Mouse (Mus musculus) macrophage (primary cell): ENCODE measurements around the gene Capn13. TPM values are rescaled to one million over a fixed set of nuclear protein-coding genes. Genes with fewer than 3 reads are reported as not detected.

Experiments used
- H3K27ac ChIP-seq: fragments of 350-480 bp; formaldehyde crosslinking; 2 replicates; pipeline ENCODE4 v1.9.0; 2021
- H3K36me3 ChIP-seq: fragments of 350-480 bp; formaldehyde crosslinking; 2 replicates; pipeline ENCODE4 v1.9.0; 2021; ENCODE audit errors: inconsistent target
- H3K4me3 ChIP-seq: fragments of 350-480 bp; formaldehyde crosslinking; 2 replicates; pipeline ENCODE4 v1.9.0; 2021; ENCODE audit errors: inconsistent target
- H3K79me2 ChIP-seq: fragments of 350-480 bp; formaldehyde crosslinking; 2 replicates; pipeline ENCODE4 v1.9.0; 2021; ENCODE audit errors: inconsistent target
- WGBS: methylation state at CpG from one replicate; pipeline ENCODE4 v1.1.7; 2026; ENCODE audit warnings: inconsistent platforms; ENCODE audit not compliant: missing documents; 5-methylcytosine and 5-hydroxymethylcytosine counted together
- polyA plus RNA-seq: library from polyadenylated mRNA; stranded (reverse); fragments of 250-400 nt; gene quantifications from 3 replicates; pipeline ENCODE4 v1.2.4, GENCODE M21; 2018; ENCODE audit warnings: inconsistent platforms

Capn13 gene
- polyA plus RNA-seq, 1 experiment from 2014 or later, result not detected

- Histone ChIP-seq H3K79me2 (no peaks in the 10 kb centered on the region), H3K27ac (no peak overlapping the region), H3K36me3 (no peaks in the 10 kb centered on the region), H3K4me3 (no peak overlapping the region)
- WGBS, result 84% methylated on average over 3 of the region's 3 CpGs
Measured at GRCm38 (mm10) chr17:73385940-73386339, 14.7 kb downstream of the Capn13 start.

DNA sequence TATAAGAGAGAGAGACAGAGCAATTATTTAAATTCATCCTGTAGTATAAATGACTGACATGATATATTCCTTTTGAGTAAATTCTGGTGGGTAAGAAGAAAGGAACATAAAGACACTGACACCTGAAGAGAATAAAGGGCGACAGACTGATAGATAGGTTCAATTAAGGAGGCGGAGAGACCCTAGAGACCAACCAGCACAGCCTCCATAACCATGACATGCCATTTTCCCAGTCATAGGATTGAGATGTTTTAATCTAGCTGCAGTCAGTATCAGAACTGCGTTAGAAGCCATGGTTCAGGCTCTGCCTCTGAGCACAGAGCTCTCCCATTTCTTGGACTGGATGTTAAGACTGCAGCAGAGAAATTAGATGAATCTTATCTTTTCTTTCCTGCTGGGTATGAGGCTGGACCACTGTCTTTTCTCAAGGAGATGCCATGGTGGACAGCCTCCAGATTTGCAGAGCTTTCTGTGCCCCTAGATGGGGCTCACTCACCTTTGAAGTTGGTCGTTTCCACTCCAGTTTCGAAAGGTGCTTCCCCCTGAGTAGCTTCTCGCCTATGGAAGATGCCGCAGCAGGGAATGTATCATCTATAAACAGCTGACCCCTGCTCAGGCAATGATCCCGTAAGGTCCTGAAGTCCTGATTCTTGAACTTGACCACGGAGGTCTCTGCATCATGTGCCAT lies 18.2 kb downstream of the Capn13 start:
- WGBS, result 71% methylated on average over 9 of the region's 9 CpGs

DNA sequence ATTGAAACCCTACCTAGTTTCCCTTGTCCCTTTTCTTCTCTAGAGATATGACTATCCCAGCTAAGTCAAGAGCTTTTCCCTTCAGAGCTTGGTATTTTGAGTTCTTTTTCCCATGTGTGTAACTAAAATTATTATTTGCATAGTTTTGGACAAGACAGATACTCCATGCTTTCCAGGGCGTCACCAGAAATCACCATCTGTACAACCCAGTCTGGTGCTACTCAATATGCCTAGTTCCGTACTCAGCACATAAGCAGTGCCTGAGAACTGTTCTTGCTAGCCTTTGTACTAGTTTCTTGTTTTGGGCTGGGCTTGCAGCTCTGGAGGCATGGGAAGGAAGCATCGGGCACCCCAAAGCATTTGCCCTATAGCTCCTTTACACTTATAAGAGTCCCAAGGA lies 19.0 kb downstream of the Capn13 start:
- 89% methylated on average over 3 of the region's 3 CpGs for WGBS

More for the DNA sequence above, 18.2 kb downstream of the Capn13 start:
- H3K4me3 ChIP-seq, result no peak overlapping the region
- H3K27ac ChIP-seq, result no peak overlapping the region
- H3K79me2 ChIP-seq, result no peaks in the 10 kb centered on the region
- no peaks in the 10 kb centered on the region for H3K36me3 ChIP-seq

GRCm38 (mm10) chr17:73377778-73378484 lies 22.7 kb downstream of the Capn13 start:
- no peaks in the 10 kb centered on the region for H3K36me3 ChIP-seq
- H3K27ac ChIP-seq, result no peak overlapping the region
- no peak overlapping the region for H3K4me3 ChIP-seq
- 91% methylated on average over 7 of the region's 7 CpGs for WGBS
- no peaks in the 10 kb centered on the region for H3K79me2 ChIP-seq

More for the DNA sequence above, 19.0 kb downstream of the Capn13 start:
- Histone ChIP-seq H3K27ac (no peak overlapping the region), H3K36me3 (no peaks in the 10 kb centered on the region), H3K79me2 (no peaks in the 10 kb centered on the region), H3K4me3 (no peak overlapping the region)

DNA sequence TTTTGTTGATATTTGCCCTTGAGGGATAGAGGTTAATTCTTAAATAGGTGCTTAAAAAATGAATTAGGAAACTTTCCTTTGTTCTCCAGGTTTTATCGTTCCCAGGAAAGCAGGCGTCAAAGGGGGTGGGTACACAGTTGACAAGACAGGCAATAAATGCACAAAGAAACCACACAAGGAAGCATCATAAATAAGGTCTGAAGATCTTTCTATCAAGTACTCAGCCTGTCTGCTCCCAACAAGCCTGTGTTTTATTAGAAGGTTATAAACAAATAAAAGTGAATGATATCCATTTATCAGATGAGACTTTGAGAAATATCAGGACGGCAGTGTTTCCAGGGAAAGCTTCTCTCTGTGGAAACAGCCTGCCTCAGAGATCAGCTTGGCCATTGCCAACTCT lies 33.3 kb downstream of the Capn13 start:
- WGBS, result 60% methylated on average over 3 of the region's 3 CpGs
- no peak overlapping the region for H3K27ac ChIP-seq
- no peaks in the 10 kb centered on the region for H3K36me3 ChIP-seq
- H3K79me2 ChIP-seq, result no peaks in the 10 kb centered on the region
- no peak overlapping the region for H3K4me3 ChIP-seq

- 3% methylated on average over 5 of the region's 5 CpGs for WGBS
- H3K79me2 ChIP-seq, result no peaks in the 10 kb centered on the region
- H3K36me3 ChIP-seq, result no peaks in the 10 kb centered on the region
- H3K4me3 ChIP-seq, result no peak overlapping the region
- H3K27ac ChIP-seq, result no peak overlapping the region
Measured at GRCm38 (mm10) chr17:73361054-73361453, 39.6 kb downstream of the Capn13 start.

GRCm38 (mm10) chr17:73343632-73344390 lies 56.9 kb downstream of the Capn13 start:
- no peak overlapping the region for H3K4me3 ChIP-seq
- WGBS, result 85% methylated on average over 6 of the region's 6 CpGs

GRCm38 (mm10) chr17:73342673-73343072 lies 58.0 kb downstream of the Capn13 start:
- WGBS, result 92% methylated on average over 13 of the region's 14 CpGs
- Histone ChIP-seq H3K4me3 (no peak overlapping the region), H3K36me3 (no peaks in the 10 kb centered on the region), H3K27ac (no peak overlapping the region), H3K79me2 (no peaks in the 10 kb centered on the region)

More at GRCm38 (mm10) chr17:73343632-73344390, 56.9 kb downstream of the Capn13 start:
- H3K36me3 ChIP-seq, result no peaks in the 10 kb centered on the region
- no peak overlapping the region for H3K27ac ChIP-seq
- no peaks in the 10 kb centered on the region for H3K79me2 ChIP-seq

DNA sequence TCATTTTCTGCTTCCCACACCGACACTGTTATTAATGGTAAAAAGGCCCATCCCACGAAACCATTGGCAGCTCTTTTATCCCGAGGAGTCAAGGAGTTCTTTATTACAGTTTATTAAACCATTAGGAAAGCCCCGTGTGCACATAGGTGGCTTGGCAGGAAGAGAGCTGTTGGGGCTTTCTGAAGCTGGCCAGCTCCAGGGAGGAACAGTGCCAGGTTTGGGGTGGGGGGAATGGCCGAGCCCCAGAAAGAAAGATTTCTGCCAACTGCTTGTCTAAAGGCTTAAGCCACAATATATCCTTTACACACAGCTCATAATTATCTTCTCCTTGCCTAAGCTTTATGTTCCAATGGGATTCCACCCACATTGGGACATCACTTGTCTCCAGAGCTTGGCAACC lies 71.6 kb downstream of the Capn13 start:
- Histone ChIP-seq H3K79me2 (no peaks in the 10 kb centered on the region), H3K36me3 (no peaks in the 10 kb centered on the region), H3K4me3 (no peak overlapping the region), H3K27ac (no peak overlapping the region)
- 74% methylated on average over 5 of the region's 5 CpGs for WGBS

DNA sequence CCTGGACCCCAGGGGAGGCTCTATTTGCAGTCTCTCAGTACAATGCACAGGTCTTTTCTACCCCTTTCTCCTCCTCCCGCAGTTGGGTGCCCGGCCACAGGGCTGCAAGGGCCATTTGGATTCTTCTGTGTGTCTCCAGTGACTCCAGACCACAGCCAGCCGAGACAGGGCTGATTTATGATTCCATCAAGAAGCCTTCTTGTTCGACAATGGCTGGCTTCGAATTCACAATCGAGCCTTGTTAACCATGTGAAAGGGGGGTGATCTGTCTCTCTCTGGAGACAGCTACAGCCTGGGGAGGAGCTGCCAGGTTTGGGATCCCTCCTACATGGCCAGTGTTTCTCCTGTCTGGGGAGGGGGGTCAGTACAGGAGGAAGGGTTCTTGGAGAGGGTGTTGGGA lies 75.4 kb downstream of the Capn13 start:
- 14% methylated on average over 6 of the region's 6 CpGs for WGBS
- H3K36me3 ChIP-seq, result no peaks in the 10 kb centered on the region
- H3K4me3 ChIP-seq, result no peak overlapping the region
- no peaks in the 10 kb centered on the region for H3K79me2 ChIP-seq
- H3K27ac ChIP-seq, result no peak overlapping the region

DNA sequence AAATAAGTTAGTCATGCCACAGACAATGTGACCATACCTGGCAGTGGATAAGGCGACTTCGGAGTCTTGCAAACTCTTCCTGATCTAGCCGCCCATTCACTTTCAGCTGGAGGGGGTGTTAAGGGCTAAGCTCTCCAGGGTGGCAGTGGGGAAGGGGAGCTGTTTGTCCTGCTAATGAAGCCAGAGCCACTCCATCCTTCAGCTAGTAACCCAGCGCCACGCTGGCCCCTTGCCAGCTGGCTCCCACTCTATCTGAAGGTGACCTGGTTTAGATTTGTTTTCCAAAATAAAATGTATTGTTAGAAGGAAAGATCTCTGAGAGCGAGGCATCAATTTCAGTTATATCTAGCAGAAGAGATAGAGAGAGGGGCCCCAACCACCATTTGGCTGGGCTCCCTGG lies 75.9 kb downstream of the Capn13 start:
- WGBS, result 72% methylated on average over 6 of the region's 6 CpGs
- H3K79me2 ChIP-seq, result no peaks in the 10 kb centered on the region
- no peaks in the 10 kb centered on the region for H3K36me3 ChIP-seq
- H3K4me3 ChIP-seq, result no peak overlapping the region
- no peak overlapping the region for H3K27ac ChIP-seq

- no peak overlapping the region for H3K4me3 ChIP-seq
- no peaks in the 10 kb centered on the region for H3K36me3 ChIP-seq
- 79% methylated on average over 3 of the region's 3 CpGs for WGBS
- no peak overlapping the region for H3K27ac ChIP-seq
- H3K79me2 ChIP-seq, result no peaks in the 10 kb centered on the region
Measured at GRCm38 (mm10) chr17:73323981-73324380, 76.7 kb downstream of the Capn13 start.

- H3K79me2 ChIP-seq, result no peaks in the 10 kb centered on the region
- WGBS, result 93% methylated on average over 12 of the region's 13 CpGs
- no peak overlapping the region for H3K27ac ChIP-seq
- no peaks in the 10 kb centered on the region for H3K36me3 ChIP-seq
- H3K4me3 ChIP-seq, result no peak overlapping the region
Measured at GRCm38 (mm10) chr17:73314786-73315185, 85.9 kb downstream of the Capn13 start.

DNA sequence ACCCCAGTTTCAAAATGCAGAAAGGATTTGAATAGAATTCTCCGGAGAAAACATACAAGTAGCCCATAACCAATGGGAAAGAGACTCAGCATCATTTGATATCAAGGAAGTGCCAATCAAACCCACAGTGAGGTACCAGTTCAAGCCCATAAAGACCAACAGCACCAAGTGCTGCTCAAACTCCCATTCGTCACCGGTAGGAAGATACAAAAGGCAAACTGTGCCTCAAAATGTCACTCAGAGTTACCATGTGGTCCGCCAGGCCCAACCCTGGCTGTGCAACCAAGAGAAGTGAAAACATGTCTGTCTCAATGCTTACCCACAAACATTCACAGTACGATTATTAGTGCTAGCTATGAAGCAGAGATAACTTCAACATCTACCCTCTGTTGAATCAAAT lies 89.2 kb downstream of the Capn13 start:
- 92% methylated on average over 5 of the region's 5 CpGs for WGBS
- no peaks in the 10 kb centered on the region for H3K79me2 ChIP-seq
- H3K4me3 ChIP-seq, result no peak overlapping the region
- H3K36me3 ChIP-seq, result no peaks in the 10 kb centered on the region
- no peak overlapping the region for H3K27ac ChIP-seq

DNA sequence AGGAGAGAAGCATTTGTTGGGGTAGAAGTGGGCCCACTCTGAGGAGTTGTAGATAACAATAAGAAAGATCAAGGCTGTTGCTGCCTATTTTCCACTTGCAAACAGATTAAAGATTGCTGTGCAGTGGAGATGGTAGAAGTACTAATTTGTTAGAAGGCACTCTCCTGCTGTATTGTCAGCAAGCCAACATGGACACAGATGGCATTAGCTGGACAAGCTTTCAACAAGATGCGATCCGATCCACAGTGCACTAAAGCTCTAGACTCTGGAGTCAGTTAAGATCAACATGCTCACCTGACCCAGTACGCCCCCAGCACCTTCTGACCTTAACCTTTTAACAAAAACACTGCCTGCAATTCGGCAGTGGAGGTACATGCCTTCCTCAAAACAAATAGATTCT lies 92.0 kb downstream of the Capn13 start:
- Histone ChIP-seq H3K79me2 (no peaks in the 10 kb centered on the region), H3K36me3 (no peaks in the 10 kb centered on the region), H3K27ac (no peak overlapping the region), H3K4me3 (no peak overlapping the region)
- 86% methylated on average over 4 of the region's 4 CpGs for WGBS
